Mouse (Mus musculus): Measurements from ENCODE around the gene Ubac2. TPM values are rescaled to one million over a fixed set of nuclear protein-coding genes. Genes with fewer than 3 reads are reported as not detected.
"Not testable (repeated sequence)": the region's sequence is repeated elsewhere in the genome, so short reads cannot be mapped to it uniquely, and the experiment has no call there.

Gene Ubac2
- 10 to 100 TPM; 26.6 to 29.1 TPM for total RNA-seq (2021)

GRCm38 (mm10) chr14:121878176-121878858, at the start of gene Ubac2:
Ubac2 (plus strand) TSS chr14:121878620.
- intact Hi-C loops (cut with DNase I), result no loop called here
- DNase-seq, result peak; percentile 98 to 99

- no peak for DNase-seq
- intact Hi-C loops (cut with DNase I), result no loop called here
Observed at GRCm38 (mm10) chr14:121829816-121830442, 48.5 kb upstream of the Ubac2 start.

- intact Hi-C loops (cut with DNase I), result no loop called here
- no peak for DNase-seq
Observed at GRCm38 (mm10) chr14:121833001-121833520, 45.4 kb upstream of the Ubac2 start.

GRCm38 (mm10) chr14:121838161-121838560, 40.3 kb upstream of the Ubac2 start:
- intact Hi-C loops (cut with DNase I), result no loop called here
- no peak for DNase-seq

GRCm38 (mm10) chr14:121840217-121840616, 38.2 kb upstream of the Ubac2 start:
- intact Hi-C loops (cut with DNase I), result no loop called here
- DNase-seq, result no peak

- no peak for DNase-seq
- intact Hi-C loops (cut with DNase I), result no loop called here
Observed at GRCm38 (mm10) chr14:121844486-121844885, 33.9 kb upstream of the Ubac2 start.

- intact Hi-C loops (cut with DNase I), result no loop called here
- no peak for DNase-seq
Observed at GRCm38 (mm10) chr14:121851231-121851630, 27.2 kb upstream of the Ubac2 start.

GRCm38 (mm10) chr14:121852531-121852930, 25.9 kb upstream of the Ubac2 start:
- intact Hi-C loops (cut with DNase I), result no loop called here
- no peak for DNase-seq

- intact Hi-C loops (cut with DNase I), result loop anchor here (1.0 kb wide), 1 partner anchor 54 kb away; no protein-coding TSS in a partner anchor
- DNase-seq, result peak; percentile 61 to 77
Observed at GRCm38 (mm10) chr14:121865162-121865561, 13.3 kb upstream of the Ubac2 start.

GRCm38 (mm10) chr14:121866574-121866973, 11.8 kb upstream of the Ubac2 start:
- intact Hi-C loops (cut with DNase I), result no loop called here
- DNase-seq, result no peak

- intact Hi-C loops (cut with DNase I), result no loop called here
- DNase-seq, result no peak
Observed at GRCm38 (mm10) chr14:121869111-121869510, 9.3 kb upstream of the Ubac2 start.

GRCm38 (mm10) chr14:121872760-121873159, 5.7 kb upstream of the Ubac2 start:
- no peak for DNase-seq
- intact Hi-C loops (cut with DNase I), result no loop called here

GRCm38 (mm10) chr14:121873172-121873571, 5.2 kb upstream of the Ubac2 start:
- no peak for DNase-seq
- intact Hi-C loops (cut with DNase I), result no loop called here

- DNase-seq, result no peak
- intact Hi-C loops (cut with DNase I), result no loop called here
Observed at GRCm38 (mm10) chr14:121873646-121874045, 4.8 kb upstream of the Ubac2 start.

- DNase-seq, result not testable (repeated sequence)
- intact Hi-C loops (cut with DNase I), result loop anchor here (2.0 kb wide), 1 partner anchor 231 kb away; the partner anchor contains the start of gene Tm9sf2
Observed at GRCm38 (mm10) chr14:121876190-121876589, 2.2 kb upstream of the Ubac2 start.

GRCm38 (mm10) chr14:121876860-121877259, 1.6 kb upstream of the Ubac2 start:
- intact Hi-C loops (cut with DNase I), result loop anchor here (2.0 kb wide), 1 partner anchor 230 kb away; the partner anchor contains the start of gene Tm9sf2
- no peak for DNase-seq

- DNase-seq, result no peak
- intact Hi-C loops (cut with DNase I), result loop anchor here (2.0 kb wide), 1 partner anchor 229 kb away; the partner anchor contains the start of gene Tm9sf2
Observed at GRCm38 (mm10) chr14:121877640-121878039, 780 bp upstream of the Ubac2 start.

GRCm38 (mm10) chr14:121878859-121879206, 413 bp downstream of the Ubac2 start:
- DNase-seq, result no peak
- intact Hi-C loops (cut with DNase I), result no loop called here

GRCm38 (mm10) chr14:121879266-121879840, 933 bp downstream of the Ubac2 start:
- no peak for DNase-seq
- intact Hi-C loops (cut with DNase I), result no loop called here

- intact Hi-C loops (cut with DNase I), result no loop called here
Observed at GRCm38 (mm10) chr14:121881211-121881610, 2.8 kb downstream of the Ubac2 start.

GRCm38 (mm10) chr14:121884150-121884797, 5.9 kb downstream of the Ubac2 start:
- intact Hi-C loops (cut with DNase I), result no loop called here
- DNase-seq, result no peak

More at GRCm38 (mm10) chr14:121881211-121881610, 2.8 kb downstream of the Ubac2 start:
- no peak for DNase-seq
